Mouse (Mus musculus) limb, embryonic 14.5 days (tissue): ENCODE data around the gene Tmem160. TPM values are rescaled to one million over a fixed set of nuclear protein-coding genes. Genes with fewer than 3 reads are reported as not detected.
A peak's percentile ranks its signal among the peaks of the same experiment; 100 is the strongest.

ENCODE experiments used
- ATAC-seq: fragments of 200-750 bp; cut with Nextera tagmentation; 2 replicates; pipeline ENCODE4 v1.8.0; 2017; ENCODE audit warnings: low read depth, moderate number of reproducible peaks, moderate TSS enrichment; ENCODE audit not compliant: low FRiP score
- DNase-seq: peaks from one replicate; pipeline ENCODE4 v3.0.0-alpha.2; 2015; ENCODE audit warnings: low spot score
- H3K27ac ChIP-seq: fragments of 300-500 bp; sonication (generic); replicated peaks from 2 replicates; pipeline ENCODE4 v1.5.1; 2014; ENCODE audit warnings: low read depth, mild to moderate bottlenecking, low read length, moderate library complexity, mixed read lengths
- H3K27me3 ChIP-seq: fragments of 300-500 bp; sonication (generic); 2 replicates; pipeline ENCODE4 v1.6.1; 2014; ENCODE audit warnings: low read length, mixed read lengths; ENCODE audit not compliant: control insufficient read depth, insufficient read depth
- H3K36me3 ChIP-seq: fragments of 300-500 bp; sonication (generic); 2 replicates; pipeline ENCODE4 v1.6.1; 2014; ENCODE audit warnings: mild to moderate bottlenecking, low read length, moderate library complexity, mixed read lengths; ENCODE audit not compliant: control insufficient read depth, insufficient read depth
- H3K4me1 ChIP-seq: fragments of 300-500 bp; sonication (generic); 2 replicates; pipeline ENCODE4 v1.6.1; 2014; ENCODE audit warnings: antibody characterized with exemption, low read length, mixed read lengths; ENCODE audit not compliant: control insufficient read depth, insufficient read depth
- H3K4me2 ChIP-seq: fragments of 300-500 bp; sonication (generic); replicated peaks from 2 replicates; pipeline ENCODE4 v1.6.1; 2014; ENCODE audit warnings: low read depth, mild to moderate bottlenecking, low read length, moderate library complexity; ENCODE audit not compliant: severe bottlenecking
- H3K4me3 ChIP-seq: fragments of 300-500 bp; sonication (generic); replicated peaks from 2 replicates; pipeline ENCODE4 v1.5.1; 2014; ENCODE audit warnings: low read length
- H3K9ac ChIP-seq: fragments of 300-500 bp; sonication (generic); 2 replicates; pipeline ENCODE4 v1.6.1; 2014; ENCODE audit warnings: mild to moderate bottlenecking, low read depth, low read length, moderate library complexity; ENCODE audit not compliant: severe bottlenecking
- H3K9me3 ChIP-seq: fragments of 300-500 bp; sonication (generic); 2 replicates; pipeline ENCODE4 v1.6.1; 2016; ENCODE audit warnings: low read length; ENCODE audit not compliant: control insufficient read depth
- POLR2A ChIP-seq: fragments of 200-500 bp; IDR thresholded peaks from 2 replicates; pipeline ENCODE4 v1.8.0; 2012; ENCODE audit warnings: inconsistent platforms, mild to moderate bottlenecking, moderate library complexity, borderline replicate concordance; ENCODE audit not compliant: insufficient read depth, insufficient read length; ENCODE audit errors: extremely low read depth
- WGBS: fragments of 180-500 bp; shearing (Covaris S2); extraction: QIAGEN DNeasy Blood & Tissue Kit; methylation state at CpG from one replicate; pipeline ENCODE4 v1.1.7; 2014; 5-methylcytosine and 5-hydroxymethylcytosine counted together
- polyA plus RNA-seq, 2 experiments: library from polyadenylated mRNA; depleted of rRNA in 1 of 2; stranded (reverse) in 1 of 2; unstranded in 1 of 2; fragments of >200 nt; fragmentation: Nextera tagmentation in 1 of 2; extraction: Ambion mirVana in 1 of 2; gene quantifications; 2 replicates each; pipeline versions ENCODE4 v1.2.1 to v1.2.3; 2012 to 2014

Gene Tmem160
- polyA plus RNA-seq, 2 experiments: 32.8 to 51.3 TPM

DNA sequence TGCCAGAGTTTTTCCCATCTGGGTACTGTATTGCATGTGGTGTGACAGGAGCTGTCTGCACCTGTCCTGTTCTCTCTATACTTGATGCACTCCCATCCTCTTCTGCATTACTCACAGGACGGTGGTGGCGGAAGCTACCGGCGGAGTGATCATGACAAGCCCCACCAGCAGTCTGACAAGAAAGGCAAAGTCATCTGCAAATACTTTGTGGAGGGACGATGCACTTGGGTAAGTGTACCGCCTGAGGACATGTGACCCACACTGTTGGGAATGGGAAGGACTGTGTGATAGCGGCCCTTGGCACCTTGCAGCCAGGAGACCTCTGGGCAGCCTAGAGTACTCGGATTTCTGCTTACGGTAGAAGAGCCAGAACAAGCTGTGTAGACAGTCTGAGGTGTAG lies 28.8 kb upstream of the Tmem160 start:
- Histone ChIP-seq H3K4me2 (no peak overlapping the region), H3K27ac (no peak overlapping the region), H3K36me3 (peaks cover 97% of the 10 kb centered on the region), H3K9ac (no peak overlapping the region), H3K4me3 (no peak overlapping the region), H3K27me3 (no peaks in the 10 kb centered on the region), H3K9me3 (no peaks in the 10 kb centered on the region), H3K4me1 (no peaks in the 10 kb centered on the region)
- WGBS: 94% methylated on average over 9 of the region's 9 CpGs
- ATAC-seq: no peak
- no peak for TF ChIP-seq POLR2A
- no peak for DNase-seq

DNA sequence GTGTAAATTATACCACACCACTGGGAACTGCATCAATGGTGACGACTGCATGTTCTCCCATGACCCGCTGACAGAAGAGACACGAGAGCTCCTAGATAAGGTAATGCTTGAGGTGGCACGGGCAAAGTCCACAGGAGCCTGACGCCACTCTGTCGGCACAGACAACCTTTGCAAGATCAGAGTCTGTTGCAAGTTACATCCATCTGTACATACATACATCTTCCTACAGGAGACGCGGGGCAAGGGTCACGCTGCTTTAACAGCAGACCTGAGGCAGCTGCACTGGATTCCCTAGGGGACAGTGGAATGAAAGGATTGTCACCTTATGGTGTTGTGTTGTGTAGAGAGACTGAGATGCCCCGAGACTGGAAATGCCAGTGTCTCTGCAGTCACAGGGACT lies 26.9 kb upstream of the Tmem160 start:
- 93% methylated on average over 10 of the region's 10 CpGs for WGBS
- ATAC-seq: no peak
- DNase-seq: no peak
- Histone ChIP-seq H3K9ac (no peak overlapping the region), H3K4me3 (no peak overlapping the region), H3K27me3 (no peaks in the 10 kb centered on the region), H3K4me2 (no peak overlapping the region), H3K36me3 (peaks cover 97% of the 10 kb centered on the region), H3K9me3 (no peaks in the 10 kb centered on the region), H3K27ac (no peak overlapping the region), H3K4me1 (no peaks in the 10 kb centered on the region)
- no peak for TF ChIP-seq POLR2A

DNA sequence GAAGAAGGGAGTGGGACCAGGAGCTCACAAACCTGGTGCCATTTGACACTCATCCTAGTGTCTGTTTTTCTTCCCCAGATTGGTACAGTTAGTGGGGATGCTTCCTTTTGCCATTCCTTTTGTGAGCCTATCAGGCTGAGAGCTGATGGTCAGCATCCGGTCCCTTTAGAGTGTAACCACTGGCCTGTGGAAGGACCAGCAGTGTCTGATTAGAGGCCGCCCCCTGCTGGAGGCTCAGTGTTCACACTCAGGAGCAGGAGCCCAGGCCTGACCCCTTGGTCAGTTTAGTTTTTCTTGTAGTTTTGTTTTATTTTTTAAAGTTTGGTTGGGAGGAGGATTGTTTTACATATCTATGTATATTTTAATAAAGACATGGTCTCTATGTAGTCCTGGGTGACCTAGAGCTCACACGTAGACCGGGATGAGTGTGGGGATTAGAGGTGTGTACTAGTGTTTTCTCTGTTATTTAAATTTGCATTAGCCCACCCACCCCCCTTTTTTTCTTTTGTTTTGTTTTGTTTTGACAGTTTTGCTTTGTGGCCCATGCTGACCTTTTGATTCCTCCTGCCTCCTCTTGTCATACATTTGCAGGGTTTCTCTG lies 26.4 kb upstream of the Tmem160 start:
- Histone ChIP-seq H3K36me3 (peaks cover 97% of the 10 kb centered on the region), H3K9ac (no peak overlapping the region), H3K4me3 (no peak overlapping the region), H3K4me2 (no peak overlapping the region), H3K9me3 (no peaks in the 10 kb centered on the region), H3K27ac (no peak overlapping the region), H3K4me1 (no peaks in the 10 kb centered on the region), H3K27me3 (no peaks in the 10 kb centered on the region)
- 0 out of 2 replicates have a peak, but pooled peaks have one; percentile 57 for ATAC-seq
- WGBS: 61% methylated on average over 4 of the region's 4 CpGs
- TF ChIP-seq POLR2A: no peak
- DNase-seq: peak; percentile 73

DNA sequence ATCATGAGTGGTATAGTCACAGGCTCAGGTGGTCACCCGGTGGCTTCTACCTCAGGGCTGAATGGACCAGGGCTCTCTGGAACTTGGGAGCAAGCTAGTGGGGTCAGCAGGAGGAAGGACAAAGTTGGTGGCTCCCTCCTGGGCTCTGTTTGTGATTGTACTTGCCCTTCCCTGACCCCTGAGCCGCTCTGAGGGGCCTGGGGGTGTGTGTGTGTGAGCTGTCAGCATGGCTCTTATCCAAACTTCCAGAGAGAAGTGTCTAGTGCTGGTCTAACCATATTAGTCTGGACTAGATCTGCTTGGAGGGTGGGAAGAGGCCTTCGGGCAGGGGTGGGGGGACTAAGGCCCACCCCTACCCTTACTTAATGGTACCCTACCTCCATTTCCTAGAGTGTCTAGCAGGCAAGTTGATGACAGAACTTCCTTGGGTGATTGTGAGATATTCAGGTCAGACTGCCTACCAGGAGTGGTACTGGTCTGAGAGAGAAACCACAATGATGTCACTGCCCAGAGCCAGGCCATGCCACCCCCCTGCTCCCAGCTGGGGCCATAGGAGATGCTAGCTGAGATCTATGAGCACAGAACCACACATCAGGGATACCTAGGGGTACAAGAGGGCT lies 19.1 kb upstream of the Tmem160 start:
- Histone ChIP-seq H3K4me1 (no peaks in the 10 kb centered on the region), H3K9me3 (no peaks in the 10 kb centered on the region), H3K4me2 (no peak overlapping the region), H3K36me3 (peaks cover 88% of the 10 kb centered on the region), H3K4me3 (no peak overlapping the region), H3K9ac (no peak overlapping the region), H3K27ac (no peak overlapping the region), H3K27me3 (no peaks in the 10 kb centered on the region)
- WGBS: 87% methylated on average over 3 of the region's 3 CpGs
- ATAC-seq: no peak
- no peak for DNase-seq
- no peak for TF ChIP-seq POLR2A

DNA sequence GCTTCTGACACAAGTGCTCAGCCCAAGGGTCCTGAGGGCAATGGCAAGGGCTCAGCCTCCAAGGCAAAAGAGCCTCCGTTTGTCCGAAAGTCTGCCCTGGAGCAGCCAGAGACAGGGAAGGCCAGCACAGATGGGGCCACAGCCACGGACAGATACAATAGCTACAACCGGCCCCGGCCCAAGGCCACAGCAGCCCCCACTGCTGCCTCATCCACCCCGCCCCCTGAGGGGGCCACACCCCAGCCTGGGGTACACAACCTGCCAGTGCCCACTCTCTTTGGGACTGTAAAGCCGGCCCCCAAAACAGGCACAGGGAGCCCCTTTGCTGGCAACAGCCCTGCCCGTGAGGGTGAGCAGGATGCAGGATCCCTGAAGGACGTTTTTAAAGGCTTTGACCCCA lies 17.5 kb upstream of the Tmem160 start:
- ATAC-seq: no peak
- 90% methylated on average over 9 of the region's 9 CpGs for WGBS
- peaks cover 72% of the 10 kb centered on the region for H3K36me3 ChIP-seq

More for the DNA sequence above, 17.5 kb upstream of the Tmem160 start:
- Histone ChIP-seq H3K9me3 (no peaks in the 10 kb centered on the region), H3K27ac (no peak overlapping the region), H3K4me3 (no peak overlapping the region), H3K27me3 (no peaks in the 10 kb centered on the region), H3K4me2 (no peak overlapping the region), H3K4me1 (no peaks in the 10 kb centered on the region), H3K9ac (no peak overlapping the region)
- TF ChIP-seq POLR2A: no peak
- DNase-seq: no peak
